22 mouse cellular contexts compared by ENCODE assay signal in the genomic region with DNA sequence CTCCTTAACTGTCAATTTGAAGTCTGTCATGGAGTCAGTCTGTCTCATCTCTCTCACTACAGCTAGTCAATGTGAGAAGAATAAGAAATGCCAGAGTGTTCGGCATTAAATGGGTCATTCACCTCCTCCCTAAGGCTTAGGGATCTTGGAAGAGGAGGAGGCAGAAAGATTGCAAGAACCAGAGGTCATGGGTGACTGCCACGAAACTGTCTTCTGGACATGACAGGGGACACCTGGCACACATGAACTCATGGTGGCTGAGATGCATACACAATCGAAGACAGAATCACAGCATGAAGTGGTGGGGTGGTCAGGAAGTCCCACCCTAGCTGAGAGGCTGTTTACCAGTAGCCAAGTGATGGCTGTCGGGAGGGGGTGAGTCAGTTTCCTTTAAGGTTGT. TPM values are rescaled to one million over a fixed set of nuclear protein-coding genes. Genes with fewer than 3 reads are reported as not detected.
A peak's percentile ranks its signal among the peaks of the same experiment; 100 is the strongest.
DNase-seq lines count a peak whose midpoint lies in the region; ATAC-seq lines count a peak whose summit lies in the region.
"Had no signal": no experiment of that assay in that cellular context is flagged by ENCODE, and none has a peak within 500 bp of the region (broad histone marks: within the 10 kb centered on the region; RNA-seq: fewer than 3 reads in every experiment).

No protein-coding gene starts in this region.

- no peak overlapping the region for H3K4me2 ChIP-seq in midbrain, embryonic 11.5 days
- H3K4me2 ChIP-seq in forebrain, embryonic 11.5 days (ENCODE audit: low read depth, low read length, severe bottlenecking), result no peak overlapping the region
- H3K4me2 ChIP-seq: hindbrain, embryonic 15.5 days had no signal

- H3K9ac ChIP-seq in midbrain, embryonic 11.5 days (ENCODE audit: low read length), result no peak overlapping the region
- H3K9ac ChIP-seq in forebrain, embryonic 11.5 days (ENCODE audit: low read length), result no peak overlapping the region
- H3K9ac ChIP-seq: hindbrain, embryonic 15.5 days had no signal

- peak; percentile 54 to 68 for DNase-seq in heart, adult 18-20 months
- no peak for DNase-seq in heart, embryonic 10.5 days (ENCODE audit: low spot score)
- DNase-seq in kidney, postnatal 4 days, result peak; percentile 13 to 22
- DNase-seq in kidney, adult 11 months, result no peak
- peak; percentile 65 for DNase-seq in 416B (ENCODE audit: low read depth)
- DNase-seq in heart, postnatal 14 days, result peak; percentile 43 to 44
- DNase-seq in midbrain, embryonic 11.5 days (ENCODE audit: low spot score, missing footprints), result no peak
- no peak for DNase-seq in forebrain, embryonic 11.5 days (ENCODE audit: low spot score)
- DNase-seq: adrenal gland, postnatal 14 days; cerebellum, adult 18-20 months; cerebellum, adult 9-11 months; gastrocnemius, adult 2 months; gastrocnemius, postnatal 25 days had no signal

- ATAC-seq in midbrain, embryonic 11.5 days (ENCODE audit: low FRiP score), result no peak
- no peak for ATAC-seq in forebrain, embryonic 11.5 days (replicated peaks; ENCODE audit: low FRiP score)
- ATAC-seq: activated CD4-positive, CD25-positive, alpha-beta regulatory T cell, adult 4 months; forebrain, embryonic 14.5 days; intestine, embryonic 16.5 days; Patski had no signal

- H3K4me3 ChIP-seq in heart, embryonic 10.5 days, result no peak overlapping the region
- no peak overlapping the region for H3K4me3 ChIP-seq in midbrain, embryonic 11.5 days (ENCODE audit: low read depth, low read length)
- no peak overlapping the region for H3K4me3 ChIP-seq in forebrain, embryonic 11.5 days (ENCODE audit: low read depth, low read length)
- H3K4me3 ChIP-seq: embryonic facial prominence, embryonic 10.5 days; gastrocnemius, adult 2 months; hindbrain, embryonic 15.5 days had no signal

- H3K27me3 ChIP-seq in heart, embryonic 10.5 days (ENCODE audit: insufficient read depth, poor library complexity, severe bottlenecking), result peaks cover 3% of the 10 kb centered on the region; the same call in 1 of the 2 replicates
- no peaks in the 10 kb centered on the region for H3K27me3 ChIP-seq in midbrain, embryonic 11.5 days (ENCODE audit: control insufficient read depth, insufficient read depth, low read length)
- no peaks in the 10 kb centered on the region for H3K27me3 ChIP-seq in forebrain, embryonic 11.5 days (ENCODE audit: control insufficient read depth, insufficient read depth, low read length)
- H3K27me3 ChIP-seq: CH12.LX; hindbrain, embryonic 15.5 days had no signal

- no peaks in the 10 kb centered on the region for H3K36me3 ChIP-seq in heart, embryonic 10.5 days
- H3K36me3 ChIP-seq in midbrain, embryonic 11.5 days (ENCODE audit: control insufficient read depth, insufficient read depth, low read length), result no peaks in the 10 kb centered on the region
- H3K36me3 ChIP-seq in forebrain, embryonic 11.5 days (ENCODE audit: control insufficient read depth, insufficient read depth, low read length), result no peaks in the 10 kb centered on the region
- H3K36me3 ChIP-seq: embryonic facial prominence, embryonic 10.5 days; hindbrain, embryonic 15.5 days had no signal

- H3K4me1 ChIP-seq in heart, embryonic 10.5 days, result no peaks in the 10 kb centered on the region
- H3K4me1 ChIP-seq in midbrain, embryonic 11.5 days (ENCODE audit: control insufficient read depth, insufficient read depth, low read length), result no peaks in the 10 kb centered on the region
- H3K4me1 ChIP-seq in forebrain, embryonic 11.5 days (replicated peaks; ENCODE audit: control insufficient read depth, insufficient read depth, low read length), result no peaks in the 10 kb centered on the region
- H3K4me1 ChIP-seq: embryonic facial prominence, embryonic 10.5 days; hindbrain, embryonic 15.5 days had no signal

- intact Hi-C loops in heart, postnatal 14 days (cut with DNase I), result no loop called here

- 55% methylated on average over 4 of the region's 4 CpGs for WGBS in heart, embryonic 10.5 days
- WGBS in midbrain, embryonic 11.5 days, result 79% methylated on average over 4 of the region's 4 CpGs
- 83% methylated on average over 4 of the region's 4 CpGs for WGBS in forebrain, embryonic 11.5 days

- no peak overlapping the region for H3K27ac ChIP-seq in heart, embryonic 10.5 days
- no peak overlapping the region for H3K27ac ChIP-seq in midbrain, embryonic 11.5 days (ENCODE audit: low read depth, low read length)
- H3K27ac ChIP-seq in forebrain, embryonic 11.5 days (ENCODE audit: low read depth, low read length), result no peak overlapping the region
- H3K27ac ChIP-seq: embryonic facial prominence, embryonic 10.5 days; gastrocnemius, adult 2 months; hindbrain, embryonic 15.5 days had no signal

- no peaks in the 10 kb centered on the region for H3K9me3 ChIP-seq in heart, embryonic 10.5 days
- no peaks in the 10 kb centered on the region for H3K9me3 ChIP-seq in midbrain, embryonic 11.5 days (ENCODE audit: control insufficient read depth, low read length)
- no peaks in the 10 kb centered on the region for H3K9me3 ChIP-seq in forebrain, embryonic 11.5 days (ENCODE audit: control insufficient read depth, low read length)
- H3K9me3 ChIP-seq: embryonic facial prominence, embryonic 10.5 days; hindbrain, embryonic 15.5 days had no signal

RNA-seq across cellular contexts. Expression of a gene that starts 10.4 kb away (rescaled TPM):
- 1 to 10 TPM in 1 of 2 experiments, not detected in 1; 1.1 TPM for total RNA-seq in heart, adult 18-20 months (2021)
- 0.09 and 0.40 TPM in 2 replicates for polyA plus RNA-seq in heart, embryonic 10.5 days (2016; fragmentation: Nextera tagmentation; extraction: Ambion mirVana)
- total RNA-seq in heart, postnatal 14 days (2021), result under 1 TPM; 0.24 to 0.93 TPM
- polyA plus RNA-seq in midbrain, embryonic 11.5 days (2014; fragmentation: Nextera tagmentation; extraction: Ambion mirVana), result not detected in 2 replicates
- polyA plus RNA-seq in forebrain, embryonic 11.5 days (2014; fragmentation: Nextera tagmentation; extraction: Ambion mirVana), result 0.11 TPM in 1 of 2 replicates, not detected in the other
- total RNA-seq: gastrocnemius, adult 2 months; gastrocnemius, postnatal 25 days had no signal
- polyA plus RNA-seq: embryonic facial prominence, embryonic 10.5 days; forebrain, embryonic 14.5 days; hindbrain, embryonic 11.5 days; hindbrain, embryonic 15.5 days; Patski had no signal

RNA-seq across cellular contexts. Expression of a gene that starts 18.2 kb away (rescaled TPM):
- not detected for total RNA-seq in heart, adult 18-20 months (2021)
- 0.37 TPM in 1 of 2 replicates, not detected in the other for polyA plus RNA-seq in heart, embryonic 10.5 days (2016; fragmentation: Nextera tagmentation; extraction: Ambion mirVana)
- total RNA-seq in heart, postnatal 14 days (2021), result under 1 TPM; 0.22 to 0.48 TPM
- 0.26 and 0.42 TPM in 2 replicates for polyA plus RNA-seq in midbrain, embryonic 11.5 days (2014; fragmentation: Nextera tagmentation; extraction: Ambion mirVana)
- 0.28 and 0.33 TPM in 2 replicates for polyA plus RNA-seq in forebrain, embryonic 11.5 days (2014; fragmentation: Nextera tagmentation; extraction: Ambion mirVana)
- total RNA-seq: adrenal gland, adult 18-20 months; adrenal gland, postnatal 14 days had no signal
- polyA plus RNA-seq: hindbrain, embryonic 11.5 days; Patski had no signal

RNA-seq across cellular contexts. Expression of a gene that starts 30.9 kb away (rescaled TPM):
- 1 to 10 TPM in 1 of 2 experiments, under 1 TPM in 1; 0.97 to 4.4 TPM for total RNA-seq in heart, adult 18-20 months (2021)
- polyA plus RNA-seq in heart, embryonic 10.5 days (2016; fragmentation: Nextera tagmentation; extraction: Ambion mirVana), result 1.2 and 2.3 TPM in 2 replicates
- total RNA-seq in heart, postnatal 14 days (2021), result 1 to 10 TPM; 1.3 to 4.7 TPM
- 0.52 and 0.70 TPM in 2 replicates for polyA plus RNA-seq in midbrain, embryonic 11.5 days (2014; fragmentation: Nextera tagmentation; extraction: Ambion mirVana)
- polyA plus RNA-seq in forebrain, embryonic 11.5 days (2014; fragmentation: Nextera tagmentation; extraction: Ambion mirVana), result 0.21 and 0.47 TPM in 2 replicates
- polyA plus RNA-seq: Patski had no signal

RNA-seq across cellular contexts. Expression of a gene that starts 45.1 kb away (rescaled TPM):
- 10 to 100 TPM; 15.0 to 19.0 TPM for total RNA-seq in heart, adult 18-20 months (2021)
- polyA plus RNA-seq in heart, embryonic 10.5 days (2016; fragmentation: Nextera tagmentation; extraction: Ambion mirVana), result 17.9 and 21.8 TPM in 2 replicates
- 10 to 100 TPM; 22.4 to 23.4 TPM for total RNA-seq in heart, postnatal 14 days (2021)
- 33.7 and 36.9 TPM in 2 replicates for polyA plus RNA-seq in midbrain, embryonic 11.5 days (2014; fragmentation: Nextera tagmentation; extraction: Ambion mirVana)
- polyA plus RNA-seq in forebrain, embryonic 11.5 days (2014; fragmentation: Nextera tagmentation; extraction: Ambion mirVana), result 55.2 and 56.2 TPM in 2 replicates

Comparison
In these comparisons a context has a peak if more than half of its experiments do, and no peak if none do; other contexts are left out.
1. DNase-seq: peak in heart, adult 18-20 months (2 of 2), kidney, postnatal 4 days (2 of 2), 416B (single experiment) and heart, postnatal 14 days (2 of 2); none in heart, embryonic 10.5 days (single experiment), kidney, adult 11 months (single experiment), midbrain, embryonic 11.5 days (single experiment) and forebrain, embryonic 11.5 days (single experiment).